Mouse (Mus musculus) spleen, adult 18-20 months (tissue): ENCODE measurements around the gene Ttc25.
A peak's percentile ranks its signal among the peaks of the same experiment; 100 is the strongest.
"Not testable (repeated sequence)": the region's sequence is repeated elsewhere in the genome, so short reads cannot be mapped to it uniquely, and the experiment has no call there.

Source experiments
- DNase-seq, 2 experiments: peaks; one replicate each; pipeline ENCODE4 v3.0.0; 2022; ENCODE audit warnings: mixed read lengths in 2 of 2

Gene Ttc25

DNA sequence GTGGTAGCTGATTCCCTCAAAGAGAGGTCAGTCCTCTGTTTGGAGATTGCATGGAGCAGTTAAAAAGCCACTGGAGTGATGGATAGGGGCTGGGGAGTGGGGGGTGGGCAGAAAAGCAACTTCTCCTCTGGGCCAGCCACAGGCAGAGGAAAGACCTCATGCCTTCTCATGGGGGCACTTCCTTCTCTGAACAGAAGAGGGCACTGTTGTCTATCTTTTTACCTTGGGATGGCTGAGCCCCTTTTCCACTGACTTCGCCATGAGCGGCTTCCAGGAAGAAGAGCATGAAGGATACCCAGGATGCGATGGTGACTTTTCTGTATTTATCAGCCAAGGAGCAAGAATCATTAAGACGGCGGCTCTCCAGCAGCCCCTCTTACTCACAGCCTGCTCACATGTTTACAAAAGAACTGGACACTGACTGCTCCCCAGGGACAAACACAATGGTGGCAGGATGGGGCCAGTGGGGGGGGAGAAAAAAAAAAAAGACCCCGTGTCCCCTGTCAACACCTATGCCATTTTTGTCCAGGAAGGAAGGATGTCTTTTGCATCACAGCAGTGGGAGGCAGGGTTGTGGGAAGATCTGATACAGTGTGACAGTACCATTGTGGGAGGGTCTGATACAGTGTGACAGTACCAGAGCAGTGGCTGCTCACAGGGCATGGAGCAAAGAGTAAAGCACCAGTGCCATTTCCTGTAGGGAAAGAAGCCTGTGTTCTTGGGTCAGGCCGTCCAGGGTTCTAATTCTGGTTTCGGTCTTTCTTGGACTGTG lies 25.2 kb downstream of the Ttc25 start:
- peak in 1 of 2 experiments; percentile 68 for DNase-seq

GRCm38 (mm10) chr11:100571202-100571567 lies 25.8 kb downstream of the Ttc25 start:
- DNase-seq = peak in 1 of 2 experiments; percentile 30

GRCm38 (mm10) chr11:100574188-100574587 lies 28.8 kb downstream of the Ttc25 start:
- DNase-seq = no peak

- DNase-seq = peak; percentile 86 to 93
Measured at GRCm38 (mm10) chr11:100574708-100575483, 29.5 kb downstream of the Ttc25 start, which contains the start of gene Cnp. Cnp (plus strand) TSS chr11:100574904.

GRCm38 (mm10) chr11:100575484-100575855 lies 30.1 kb downstream of the Ttc25 start:
- DNase-seq = peak in 1 of 2 experiments; percentile 37

DNA sequence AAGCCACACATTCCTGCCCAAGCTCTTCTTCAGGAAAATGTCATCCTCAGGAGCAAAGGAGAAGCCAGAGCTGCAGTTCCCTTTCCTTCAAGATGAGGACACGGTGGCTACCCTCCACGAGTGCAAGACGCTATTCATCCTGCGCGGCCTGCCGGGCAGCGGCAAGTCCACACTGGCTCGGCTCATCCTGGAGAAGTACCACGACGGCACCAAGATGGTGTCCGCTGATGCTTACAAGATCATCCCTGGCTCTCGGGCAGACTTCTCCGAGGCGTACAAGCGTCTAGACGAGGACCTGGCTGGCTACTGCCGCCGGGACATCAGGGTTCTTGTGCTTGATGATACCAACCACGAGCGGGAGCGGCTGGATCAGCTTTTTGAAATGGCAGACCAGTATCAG lies 30.8 kb downstream of the Ttc25 start:
- no peak for DNase-seq

DNA sequence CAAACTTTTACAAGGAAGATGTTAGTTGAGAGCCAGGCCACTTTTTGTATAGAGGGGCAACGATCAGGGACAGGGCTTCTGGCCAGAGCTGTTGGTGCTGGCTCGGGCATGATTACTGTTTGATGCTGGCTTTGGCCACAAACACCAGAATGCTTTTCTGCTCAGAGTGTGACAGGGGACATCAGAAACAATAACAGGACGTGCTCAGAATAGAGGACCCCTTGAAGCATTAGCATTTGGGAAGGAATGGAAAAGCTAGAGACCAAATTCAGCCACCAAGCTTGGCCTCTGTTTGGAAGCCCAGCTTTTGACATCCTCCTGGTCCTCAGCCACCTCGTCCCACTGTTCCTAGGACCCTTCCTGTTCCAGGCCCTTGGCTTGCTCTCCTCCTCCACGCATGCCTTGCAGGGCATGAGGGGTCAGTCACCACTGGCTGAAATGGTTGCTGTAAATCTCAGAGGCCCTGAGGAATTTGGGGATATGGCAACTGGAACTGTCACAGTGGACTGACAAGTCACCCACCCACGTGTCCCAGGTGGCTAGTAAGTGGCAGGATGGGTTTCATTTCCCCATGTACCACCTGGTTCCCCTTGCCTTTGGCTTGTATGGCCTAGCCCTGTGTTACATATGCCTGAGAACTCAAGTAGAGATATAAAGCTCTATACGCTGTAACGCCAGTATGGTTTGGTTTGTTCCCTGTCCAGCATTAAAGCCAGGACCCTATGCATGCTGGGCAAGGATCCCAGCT lies 32.6 kb downstream of the Ttc25 start:
- DNase-seq = peak in 1 of 2 experiments; percentile 41

DNA sequence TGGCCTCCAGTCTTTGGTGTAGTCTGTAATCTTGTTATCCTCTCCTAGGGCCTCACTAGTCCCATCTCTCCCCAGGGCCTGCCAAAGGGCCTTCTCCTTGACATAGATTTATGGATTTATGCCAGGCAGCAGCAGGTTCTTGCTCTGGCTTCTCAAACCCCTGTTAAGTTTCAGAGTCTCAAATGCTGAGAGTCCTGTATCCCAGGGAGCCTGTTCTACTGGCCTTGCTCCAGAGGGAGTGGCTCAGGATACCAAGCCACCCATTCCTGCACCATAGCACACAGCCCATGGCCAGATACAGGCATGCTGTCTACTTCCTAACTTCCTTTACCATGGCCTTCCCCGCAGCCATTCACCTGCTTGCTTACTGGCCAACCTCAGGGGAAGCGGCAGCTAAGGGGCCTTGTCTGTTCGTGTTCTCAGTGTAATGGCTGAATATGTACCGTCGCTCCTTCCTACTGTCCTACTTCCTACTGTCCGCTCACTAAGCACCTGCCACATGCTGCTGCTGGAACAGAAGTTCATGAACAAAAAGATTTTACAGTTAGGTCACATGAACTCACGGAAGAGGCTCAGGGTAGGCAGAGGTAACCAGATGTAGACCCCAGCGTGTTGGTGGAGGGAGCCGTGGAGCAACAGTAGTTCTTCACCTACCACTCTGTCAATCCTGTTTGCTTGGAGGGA lies 33.9 kb downstream of the Ttc25 start:
- DNase-seq = no peak

DNA sequence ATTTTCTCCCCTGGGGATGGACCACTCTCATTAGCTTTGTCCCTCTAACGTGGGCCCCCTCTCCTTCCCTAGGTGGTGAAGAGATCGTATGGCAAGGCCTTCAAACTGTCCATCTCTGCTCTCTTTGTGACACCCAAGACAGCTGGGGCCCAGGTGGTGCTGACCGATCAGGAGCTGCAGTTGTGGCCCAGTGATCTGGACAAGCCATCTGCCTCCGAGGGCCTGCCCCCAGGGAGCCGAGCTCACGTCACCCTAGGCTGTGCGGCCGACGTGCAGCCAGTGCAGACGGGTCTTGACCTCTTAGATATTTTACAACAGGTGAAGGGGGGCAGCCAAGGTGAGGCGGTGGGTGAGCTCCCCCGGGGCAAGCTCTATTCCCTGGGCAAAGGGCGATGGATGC lies 34.9 kb downstream of the Ttc25 start:
- peak in 1 of 2 experiments; percentile 62 for DNase-seq

- DNase-seq = no peak
Measured at GRCm38 (mm10) chr11:100581756-100582155, 36.3 kb downstream of the Ttc25 start.

- DNase-seq = not testable (repeated sequence)
Measured at GRCm38 (mm10) chr11:100582413-100582812, 37.0 kb downstream of the Ttc25 start.

DNA sequence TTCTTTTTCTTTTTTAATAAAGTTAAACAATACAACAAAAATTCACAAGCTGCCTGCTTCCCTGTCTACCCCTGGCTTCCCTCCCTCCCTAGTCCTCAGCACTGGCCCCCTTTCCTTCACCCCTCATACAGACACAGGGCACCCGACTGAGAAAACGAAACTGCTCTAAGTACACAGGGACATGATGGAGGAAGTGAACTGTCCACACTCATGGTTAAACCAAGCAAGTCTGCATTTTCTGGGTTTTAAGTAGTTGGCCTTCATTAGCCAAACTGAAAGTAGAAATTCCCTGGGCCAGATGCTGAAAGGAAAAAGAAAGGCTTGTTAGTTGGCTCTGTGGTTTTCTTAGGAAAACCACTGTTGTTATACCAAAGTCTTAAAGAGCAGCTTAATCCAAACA lies 37.4 kb downstream of the Ttc25 start:
- no peak for DNase-seq

- no peak for DNase-seq
Measured at GRCm38 (mm10) chr11:100584561-100584961, 39.2 kb downstream of the Ttc25 start.

DNA sequence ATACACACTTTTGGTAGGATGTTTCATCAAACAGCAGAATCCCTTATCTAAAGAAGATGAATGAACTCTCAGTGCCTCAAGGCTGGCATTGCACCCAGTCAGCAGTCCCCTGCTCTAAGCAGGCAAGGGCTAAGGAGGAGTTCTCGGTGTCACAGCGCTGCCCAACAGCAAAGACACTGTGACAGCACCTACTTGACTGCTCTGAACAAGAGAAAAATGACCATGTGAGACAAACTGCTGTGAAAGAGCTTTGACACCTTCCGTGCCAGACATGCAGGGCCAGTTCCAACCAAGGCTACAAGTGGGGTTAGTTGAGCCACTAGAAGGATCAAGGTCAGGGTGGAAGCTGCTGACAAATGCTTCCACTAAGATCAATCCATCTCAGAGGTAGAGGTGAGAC lies 39.7 kb downstream of the Ttc25 start:
- DNase-seq = no peak

DNA sequence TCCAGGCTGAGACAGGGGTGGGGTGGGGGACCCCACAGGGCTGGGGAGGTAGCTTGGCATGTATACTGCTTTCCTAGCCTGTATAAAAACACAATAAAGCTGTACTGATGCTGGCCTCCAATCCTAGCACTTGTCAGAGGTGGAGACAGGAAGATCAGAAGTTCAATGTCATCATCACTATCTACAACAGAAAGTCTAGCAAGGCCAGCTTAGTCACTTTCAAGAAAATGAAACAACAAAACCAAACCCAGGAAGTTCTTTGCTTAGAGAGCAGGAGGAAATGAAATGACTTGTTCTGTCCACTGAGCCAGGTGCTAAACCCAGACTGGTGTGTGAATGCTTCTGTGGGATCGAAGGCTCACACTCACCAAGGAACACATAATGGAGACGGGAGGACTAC lies 43.1 kb downstream of the Ttc25 start:
- DNase-seq = no peak

DNA sequence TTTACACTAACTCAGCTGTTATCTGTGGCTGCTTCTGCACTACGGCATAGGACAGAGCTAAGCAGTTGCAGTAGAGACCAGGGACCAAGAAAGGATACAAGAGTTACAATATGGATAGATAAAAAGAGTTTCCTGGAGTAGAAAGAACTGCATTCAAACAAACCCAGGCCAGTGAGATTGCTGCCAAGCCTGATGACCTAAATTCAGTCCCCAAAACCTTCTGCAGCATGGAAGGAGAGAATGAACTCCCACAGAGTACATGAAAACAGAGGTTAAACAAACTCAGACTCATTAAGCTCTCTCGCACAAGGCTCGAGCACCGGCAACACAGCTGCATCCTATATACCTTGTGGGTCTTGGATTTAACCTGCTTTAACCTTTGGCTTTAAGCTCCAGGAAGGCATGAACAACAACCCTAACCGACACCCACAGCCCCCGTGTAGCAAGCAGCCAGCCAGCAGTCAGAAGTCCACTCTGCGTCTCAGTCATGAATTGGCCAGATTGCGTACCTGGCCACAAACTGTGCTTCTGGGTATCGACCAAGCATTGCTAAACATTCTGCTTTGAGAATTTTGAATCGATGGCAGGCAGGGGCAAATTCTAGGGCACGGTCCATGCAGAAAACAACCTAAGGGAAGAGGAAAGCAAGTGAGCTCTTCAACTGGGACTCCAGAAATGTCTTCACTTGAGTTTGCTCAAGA lies 47.1 kb downstream of the Ttc25 start:
- DNase-seq = no peak

DNA sequence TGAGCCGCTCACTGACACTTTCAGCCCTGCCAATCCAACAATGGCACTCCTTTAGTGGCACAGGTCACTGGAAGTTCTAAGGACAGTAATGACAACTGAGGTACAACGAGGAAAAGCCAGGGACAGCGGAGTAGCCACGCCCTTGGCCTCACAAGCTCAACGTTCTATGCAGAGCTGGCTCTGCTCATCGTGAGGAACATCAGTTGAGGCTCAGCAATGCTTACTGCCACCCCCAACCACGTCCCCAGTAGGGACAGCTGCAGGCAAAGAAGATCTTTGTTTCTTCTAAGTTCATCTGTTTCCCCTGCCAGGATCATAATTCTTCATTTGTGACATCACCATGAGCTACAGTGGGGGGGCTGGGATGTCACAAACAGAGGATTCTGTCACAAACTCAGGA lies 49.2 kb downstream of the Ttc25 start:
- DNase-seq = no peak

DNA sequence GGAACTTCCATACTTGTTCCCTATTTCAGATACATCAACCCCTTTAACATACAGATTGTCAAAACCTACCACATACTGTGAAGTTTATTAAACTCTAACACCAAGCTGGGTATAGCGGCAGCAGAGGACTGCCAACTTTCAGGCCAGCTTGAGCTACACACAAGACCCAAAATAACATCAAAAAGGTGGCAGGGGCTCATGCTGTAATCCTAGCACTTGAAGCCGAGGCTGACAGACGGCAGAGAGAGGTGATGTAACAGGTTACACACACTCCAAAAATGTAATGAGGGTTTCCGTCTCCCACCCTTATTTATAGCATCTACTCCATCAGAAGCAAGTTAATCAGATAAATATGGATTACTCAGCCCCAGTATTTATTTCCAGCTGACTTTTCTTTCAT lies 50.1 kb downstream of the Ttc25 start:
- DNase-seq = no peak

GRCm38 (mm10) chr11:100598074-100598473 lies 52.7 kb downstream of the Ttc25 start:
- no peak for DNase-seq

DNA sequence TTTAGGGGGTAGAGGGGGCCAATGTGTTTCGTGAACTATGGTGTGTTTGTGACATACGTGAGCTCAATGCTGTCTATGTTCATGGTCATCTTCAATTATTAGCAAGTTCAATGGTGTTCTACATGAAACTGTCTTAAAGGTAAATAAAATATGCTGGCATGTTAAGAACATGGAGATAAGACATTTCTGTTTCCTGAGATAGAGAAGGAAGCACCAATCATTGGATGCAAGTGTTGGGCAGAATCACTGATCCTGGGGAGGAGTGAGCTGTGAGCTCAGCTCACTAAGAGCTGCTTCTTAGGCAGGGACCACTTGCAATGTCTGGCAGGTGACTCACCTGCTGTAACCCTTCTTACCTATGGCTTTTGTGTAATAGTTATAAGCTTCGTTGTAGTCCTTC lies 56.0 kb downstream of the Ttc25 start:
- no peak for DNase-seq

GRCm38 (mm10) chr11:100603155-100603554 lies 57.7 kb downstream of the Ttc25 start:
- no peak for DNase-seq

GRCm38 (mm10) chr11:100603813-100604212 lies 58.4 kb downstream of the Ttc25 start:
- no peak for DNase-seq
